Mouse (Mus musculus) MEL (cell line): ENCODE measurements around the gene Prr14.

Source experiments
- CTCF ChIP-seq, 3 experiments: IDR thresholded peaks in 2 of 3; conservative IDR thresholded peaks in 1 of 3; 2 replicates each; pipeline ENCODE4 v1.5.1; 2011 to 2012; ENCODE audit warnings: low read length in 3 of 3, low read depth in 2 of 3, mild to moderate bottlenecking in 2 of 3, improper control_type of control experiment in 1 of 3, inconsistent platforms in 1 of 3, mixed read lengths in 1 of 3, moderate library complexity in 1 of 3; ENCODE audit not compliant: control insufficient read depth in 1 of 3, insufficient read depth in 1 of 3, poor library complexity in 1 of 3, severe bottlenecking in 1 of 3
- JUND ChIP-seq: IDR thresholded peaks from 2 replicates; pipeline ENCODE4 v1.6.1; 2011; ENCODE audit warnings: low read depth, mild to moderate bottlenecking, improper control_type of control experiment, low read length
- MAX ChIP-seq: IDR thresholded peaks from 2 replicates; pipeline ENCODE4 v1.6.1; 2011; ENCODE audit warnings: low read length, improper control_type of control experiment
- ZC3H11A ChIP-seq: IDR thresholded peaks from 2 replicates; pipeline ENCODE4 v1.6.1; 2012; ENCODE audit warnings: low read depth, mild to moderate bottlenecking, inconsistent platforms, low read length, improper control_type of control experiment

DNA sequence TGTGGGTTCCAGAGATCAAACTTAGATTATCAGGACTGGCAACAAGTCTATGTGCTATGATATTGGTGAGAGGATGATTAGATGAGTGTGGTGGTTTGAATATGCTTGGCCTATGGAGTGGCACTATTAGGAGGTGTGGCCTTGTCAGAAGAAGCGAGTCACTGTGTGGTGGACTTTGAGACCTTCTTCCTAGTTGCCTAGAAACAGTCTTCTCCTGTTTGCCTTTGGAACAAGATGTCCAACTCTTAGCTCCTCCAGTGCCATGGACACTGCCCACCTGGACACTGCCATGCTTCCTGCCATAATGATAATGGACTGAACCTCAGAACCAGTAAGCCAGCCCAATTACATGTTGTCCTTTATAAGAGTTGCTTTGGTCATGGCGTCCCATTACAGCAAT is 33.5 kb upstream of the Prr14 start:
- TF ChIP-seq CTCF (IDR thresholded peaks at IDR 0.05 in 2 of 3, conservative IDR thresholded peaks at IDR 0.05 in 1 of 3; ENCODE audit: control insufficient read depth in 1 of 3, insufficient read depth in 1 of 3, low read depth in 2 of 3, low read length in 3 of 3, poor library complexity in 1 of 3, severe bottlenecking in 1 of 3) = no peak
- no peak for TF ChIP-seq MAX
- TF ChIP-seq JUND = no peak
- no peak for TF ChIP-seq ZC3H11A
